29 mouse cellular contexts compared by ENCODE assay signal in the genomic region with DNA sequence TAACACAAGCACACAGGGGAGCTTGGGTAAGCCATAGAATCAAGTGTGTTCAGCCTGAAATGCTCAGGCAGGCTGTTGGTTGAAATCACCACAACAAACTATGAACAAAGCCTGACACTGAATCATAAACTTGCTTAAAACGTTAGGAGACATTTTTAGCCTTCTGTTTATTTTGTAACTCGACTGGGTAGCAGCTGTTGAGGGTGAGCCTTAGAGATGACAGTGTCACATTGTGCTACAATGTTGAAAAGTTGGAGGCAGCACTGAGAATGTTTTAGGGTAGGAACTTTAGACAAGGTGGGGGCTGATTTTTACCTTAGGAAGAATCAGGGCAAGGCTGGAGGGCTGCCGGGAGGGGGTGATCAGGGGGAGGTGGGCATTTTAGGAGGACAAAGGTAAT.
"Had no signal": no experiment of that assay in that cellular context is flagged by ENCODE, and none has a peak within 500 bp of the region (broad histone marks: within the 10 kb centered on the region; RNA-seq: fewer than 3 reads in every experiment).

No protein-coding gene starts in this region.

- H3K27ac ChIP-seq: embryonic facial prominence, embryonic 10.5 days; embryonic facial prominence, embryonic 12.5 days; embryonic facial prominence, embryonic 13.5 days; embryonic facial prominence, embryonic 15.5 days; forebrain, embryonic 10.5 days; forebrain, embryonic 12.5 days; forebrain, embryonic 13.5 days; forebrain, embryonic 15.5 days; gastrocnemius, adult 2 months; heart, adult 2 months had no signal

- H3K4me3 ChIP-seq: embryonic facial prominence, embryonic 10.5 days; embryonic facial prominence, embryonic 12.5 days; embryonic facial prominence, embryonic 13.5 days; embryonic facial prominence, embryonic 15.5 days; erythroblast, embryonic 14.5 days; forebrain, embryonic 10.5 days; forebrain, embryonic 12.5 days; forebrain, embryonic 13.5 days; forebrain, embryonic 15.5 days; gastrocnemius, adult 2 months; heart, adult 2 months had no signal

- ATAC-seq: forebrain, embryonic 13.5 days; forebrain, embryonic 14.5 days; forebrain, embryonic 15.5 days; forebrain, embryonic 16.5 days; forebrain, postnatal 0 days had no signal

- H3K36me3 ChIP-seq: embryonic facial prominence, embryonic 10.5 days; embryonic facial prominence, embryonic 12.5 days; embryonic facial prominence, embryonic 13.5 days; embryonic facial prominence, embryonic 15.5 days; forebrain, embryonic 10.5 days; forebrain, embryonic 12.5 days; forebrain, embryonic 15.5 days had no signal

- H3K4me2 ChIP-seq: embryonic facial prominence, embryonic 12.5 days; embryonic facial prominence, embryonic 13.5 days; embryonic facial prominence, embryonic 15.5 days; forebrain, embryonic 12.5 days; forebrain, embryonic 13.5 days; forebrain, embryonic 15.5 days had no signal

- H3K27me3 ChIP-seq: embryonic facial prominence, embryonic 12.5 days; embryonic facial prominence, embryonic 13.5 days; embryonic facial prominence, embryonic 15.5 days; forebrain, embryonic 13.5 days; forebrain, embryonic 15.5 days had no signal

- DNase-seq: cerebellum, adult 2 months; cerebellum, adult 8-10 months; cerebellum, adult 9-10 months; cerebellum, adult 9-11 months; cerebellum, postnatal 10 days; cerebellum, postnatal 14 days; cerebellum, postnatal 25 days; cerebellum, postnatal 36 days; embryo, embryonic 11 days; forebrain, postnatal 0 days; gastrocnemius, adult 2 months; gastrocnemius, postnatal 10 days; gastrocnemius, postnatal 14 days; gastrocnemius, postnatal 25 days; gastrocnemius, postnatal 36 days; heart, adult 11 months; heart, adult 18-20 months; heart, adult 2 months had no signal
